Mouse (Mus musculus): Measurements from ENCODE around the gene Lpin1. TPM values are rescaled to one million over a fixed set of nuclear protein-coding genes. Genes with fewer than 3 reads are reported as not detected.

Lpin1 gene
- polyA plus RNA-seq, 1 experiment from 2014 or later: 9.6 TPM

DNA sequence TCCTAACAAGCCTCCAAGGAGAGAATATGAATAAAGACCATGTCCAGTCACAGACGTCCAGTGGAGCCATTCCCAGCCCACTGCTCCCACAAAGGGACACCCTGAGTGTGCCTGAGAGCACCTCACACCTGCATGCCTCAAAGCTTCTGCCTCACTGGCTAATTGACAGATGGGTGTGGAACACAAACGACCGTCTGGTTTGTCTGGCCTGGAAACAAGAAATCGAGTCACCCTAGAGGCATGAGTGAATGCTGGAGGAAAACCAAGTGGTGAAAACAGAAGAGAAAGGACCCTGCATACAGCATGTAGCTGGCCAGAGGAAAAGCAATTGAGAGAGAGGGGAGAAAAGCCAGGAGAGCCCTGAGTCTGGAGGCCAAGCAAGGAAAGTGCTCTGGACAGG lies 53.5 kb downstream of the Lpin1 start:
- peaks cover 2% of the 10 kb centered on the region; the same call in 1 of the 2 replicates for H3K36me3 ChIP-seq (ENCODE audit: control insufficient read depth, insufficient read depth, low read length)

GRCm38 (mm10) chr12:16554171-16554570 lies 56.6 kb downstream of the Lpin1 start:
- H3K4me1 ChIP-seq (replicated peaks; ENCODE audit: control insufficient read depth, insufficient read depth, low read length): no peaks in the 10 kb centered on the region
- H3K36me3 ChIP-seq (ENCODE audit: control insufficient read depth, insufficient read depth, low read length): no peaks in the 10 kb centered on the region; the same call in 1 of the 2 replicates
- H3K4me2 ChIP-seq: no peak overlapping the region
- no peaks in the 10 kb centered on the region for H3K9me3 ChIP-seq (ENCODE audit: control insufficient read depth, low read length)
- no peak overlapping the region for H3K27ac ChIP-seq (ENCODE audit: low read depth, low read length)
- DNase-seq (ENCODE audit: low spot score): no peak
- no peak for ATAC-seq (replicated peaks; ENCODE audit: low FRiP score)
- 80% methylated on average over 8 of the region's 8 CpGs for WGBS
- H3K4me3 ChIP-seq (ENCODE audit: low read depth, low read length): no peak overlapping the region
- no peaks in the 10 kb centered on the region for H3K27me3 ChIP-seq (replicated peaks; ENCODE audit: control insufficient read depth, insufficient read depth, low read length)
- H3K9ac ChIP-seq (ENCODE audit: low read depth, low read length): no peak overlapping the region

More for the DNA sequence above, 53.5 kb downstream of the Lpin1 start:
- WGBS: 71% methylated on average over 4 of the region's 4 CpGs
- no peak overlapping the region for H3K27ac ChIP-seq (ENCODE audit: low read depth, low read length)
- H3K9me3 ChIP-seq (ENCODE audit: control insufficient read depth, low read length): no peaks in the 10 kb centered on the region
- no peak overlapping the region for H3K4me3 ChIP-seq (ENCODE audit: low read depth, low read length)
- no peak overlapping the region for H3K9ac ChIP-seq (ENCODE audit: low read depth, low read length)
- H3K4me2 ChIP-seq: no peak overlapping the region
- H3K4me1 ChIP-seq (replicated peaks; ENCODE audit: control insufficient read depth, insufficient read depth, low read length): no peaks in the 10 kb centered on the region
- H3K27me3 ChIP-seq (replicated peaks; ENCODE audit: control insufficient read depth, insufficient read depth, low read length): no peaks in the 10 kb centered on the region
- ATAC-seq (replicated peaks; ENCODE audit: low FRiP score) (no peak), DNase-seq (ENCODE audit: low spot score) (no peak)

GRCm38 (mm10) chr12:16552108-16552771 lies 58.5 kb downstream of the Lpin1 start:
- Histone ChIP-seq H3K4me2 (no peak overlapping the region), H3K9me3 (ENCODE audit: control insufficient read depth, low read length) (no peaks in the 10 kb centered on the region), H3K9ac (ENCODE audit: low read depth, low read length) (no peak overlapping the region), H3K27me3 (replicated peaks; ENCODE audit: control insufficient read depth, insufficient read depth, low read length) (no peaks in the 10 kb centered on the region), H3K27ac (ENCODE audit: low read depth, low read length) (no peak overlapping the region), H3K4me1 (replicated peaks; ENCODE audit: control insufficient read depth, insufficient read depth, low read length) (no peaks in the 10 kb centered on the region), H3K36me3 (ENCODE audit: control insufficient read depth, insufficient read depth, low read length) (peaks cover 6% of the 10 kb centered on the region; the same call in 1 of the 2 replicates), H3K4me3 (ENCODE audit: low read depth, low read length) (no peak overlapping the region)
- 87% methylated on average over 13 of the region's 13 CpGs for WGBS
- no peak for ATAC-seq (replicated peaks; ENCODE audit: low FRiP score)
- no peak for DNase-seq (ENCODE audit: low spot score)

DNA sequence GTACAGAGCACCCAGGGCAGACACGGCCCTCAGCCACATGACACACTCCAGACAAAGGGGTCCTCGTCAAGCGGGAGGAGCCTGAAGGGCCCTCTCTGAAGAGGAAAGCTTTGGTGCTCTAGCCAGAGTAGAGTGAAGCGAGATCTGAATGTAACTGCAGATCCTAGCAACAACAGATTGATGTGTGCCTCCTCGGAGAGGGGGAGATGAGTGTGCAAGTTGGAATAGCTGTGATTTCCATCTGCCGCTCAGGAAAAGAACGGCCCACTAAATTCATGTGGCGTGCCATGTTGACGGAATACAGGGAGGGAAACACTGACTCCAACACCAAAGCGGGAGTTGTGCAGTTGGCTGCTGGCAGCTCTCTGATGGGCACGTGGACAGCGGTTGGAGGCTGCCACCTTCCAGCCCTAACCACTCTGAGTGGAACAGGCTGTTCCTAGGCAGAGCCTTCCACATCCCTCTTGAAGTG lies 59.7 kb downstream of the Lpin1 start:
- ATAC-seq (replicated peaks; ENCODE audit: low FRiP score) (no peak), DNase-seq (ENCODE audit: low spot score) (no peak)
- Histone ChIP-seq H3K27ac (ENCODE audit: low read depth, low read length) (no peak overlapping the region), H3K9me3 (ENCODE audit: control insufficient read depth, low read length) (no peaks in the 10 kb centered on the region), H3K27me3 (replicated peaks; ENCODE audit: control insufficient read depth, insufficient read depth, low read length) (no peaks in the 10 kb centered on the region), H3K4me1 (replicated peaks; ENCODE audit: control insufficient read depth, insufficient read depth, low read length) (no peaks in the 10 kb centered on the region), H3K9ac (ENCODE audit: low read depth, low read length) (no peak overlapping the region), H3K36me3 (ENCODE audit: control insufficient read depth, insufficient read depth, low read length) (peaks cover 7% of the 10 kb centered on the region; the same call in 1 of the 2 replicates), H3K4me2 (no peak overlapping the region), H3K4me3 (ENCODE audit: low read depth, low read length) (no peak overlapping the region)
- 87% methylated on average over 12 of the region's 12 CpGs for WGBS

DNA sequence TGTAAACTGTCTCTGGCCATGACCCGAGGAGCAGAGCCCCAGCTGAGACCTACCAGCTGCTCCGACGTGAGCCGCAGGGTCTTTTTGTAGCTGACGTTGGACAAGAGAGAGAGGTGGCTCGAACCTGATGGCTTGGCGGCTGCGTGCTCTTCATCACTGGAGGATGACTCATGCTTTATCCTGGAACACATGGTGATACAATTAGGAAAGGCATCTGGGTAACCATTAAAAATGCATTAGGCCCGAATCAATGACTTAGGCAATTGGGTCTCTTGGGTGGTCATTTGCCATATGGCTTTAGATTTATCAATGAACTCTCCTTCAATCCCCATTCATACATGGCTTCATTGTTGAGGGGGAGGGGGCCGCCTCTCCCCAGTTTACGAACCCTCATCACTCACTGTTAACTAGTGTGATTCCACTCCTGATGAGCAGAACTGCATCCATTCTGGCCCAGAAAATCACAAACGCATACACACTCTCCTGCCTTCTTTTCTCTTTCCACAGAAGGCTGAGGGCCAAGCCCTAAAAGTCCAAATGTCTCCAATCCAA lies 61.9 kb downstream of the Lpin1 start:
- DNase-seq (ENCODE audit: low spot score) (no peak), ATAC-seq (replicated peaks; ENCODE audit: low FRiP score) (no peak)
- no peaks in the 10 kb centered on the region for H3K4me1 ChIP-seq (replicated peaks; ENCODE audit: control insufficient read depth, insufficient read depth, low read length)
- 85% methylated on average over 12 of the region's 12 CpGs for WGBS
- no peaks in the 10 kb centered on the region for H3K9me3 ChIP-seq (ENCODE audit: control insufficient read depth, low read length)
- H3K9ac ChIP-seq (ENCODE audit: low read depth, low read length): no peak overlapping the region
- no peak overlapping the region for H3K4me2 ChIP-seq
- no peaks in the 10 kb centered on the region for H3K27me3 ChIP-seq (replicated peaks; ENCODE audit: control insufficient read depth, insufficient read depth, low read length)
- H3K4me3 ChIP-seq (ENCODE audit: low read depth, low read length): no peak overlapping the region
- peaks cover 11% of the 10 kb centered on the region; the same call in 1 of the 2 replicates for H3K36me3 ChIP-seq (ENCODE audit: control insufficient read depth, insufficient read depth, low read length)
- H3K27ac ChIP-seq (ENCODE audit: low read depth, low read length): no peak overlapping the region

DNA sequence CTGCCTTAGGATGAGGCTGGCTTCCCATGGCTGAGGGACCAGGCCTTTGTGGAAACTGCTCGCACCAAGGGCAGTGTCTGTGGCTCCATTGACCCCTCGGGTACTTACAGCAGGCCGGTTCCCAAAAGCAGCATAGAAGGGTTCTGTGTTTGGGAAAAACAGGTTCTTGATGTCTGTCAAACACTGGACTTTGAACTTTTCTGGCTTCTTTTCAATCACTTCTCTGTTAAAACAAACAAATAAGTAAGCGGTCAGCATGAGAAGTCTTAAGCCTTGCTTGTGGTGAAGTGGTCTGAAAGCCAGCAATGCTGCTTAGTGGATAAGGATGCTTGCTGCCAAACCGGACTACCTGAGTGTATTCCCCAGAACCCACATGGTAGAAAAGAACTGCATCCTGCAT lies 69.2 kb downstream of the Lpin1 start:
- Histone ChIP-seq H3K36me3 (ENCODE audit: control insufficient read depth, insufficient read depth, low read length) (peaks cover 7% of the 10 kb centered on the region; the same call in 1 of the 2 replicates), H3K9me3 (ENCODE audit: control insufficient read depth, low read length) (no peaks in the 10 kb centered on the region), H3K9ac (ENCODE audit: low read depth, low read length) (no peak overlapping the region), H3K4me3 (ENCODE audit: low read depth, low read length) (no peak overlapping the region), H3K27ac (ENCODE audit: low read depth, low read length) (no peak overlapping the region), H3K27me3 (replicated peaks; ENCODE audit: control insufficient read depth, insufficient read depth, low read length) (no peaks in the 10 kb centered on the region), H3K4me2 (no peak overlapping the region), H3K4me1 (replicated peaks; ENCODE audit: control insufficient read depth, insufficient read depth, low read length) (no peaks in the 10 kb centered on the region)
- DNase-seq (ENCODE audit: low spot score) (no peak), ATAC-seq (replicated peaks; ENCODE audit: low FRiP score) (no peak)
- 90% methylated on average over 5 of the region's 5 CpGs for WGBS

- WGBS: 86% methylated on average over 8 of the region's 8 CpGs
Observed at GRCm38 (mm10) chr12:16540712-16541111, 70.1 kb downstream of the Lpin1 start.

DNA sequence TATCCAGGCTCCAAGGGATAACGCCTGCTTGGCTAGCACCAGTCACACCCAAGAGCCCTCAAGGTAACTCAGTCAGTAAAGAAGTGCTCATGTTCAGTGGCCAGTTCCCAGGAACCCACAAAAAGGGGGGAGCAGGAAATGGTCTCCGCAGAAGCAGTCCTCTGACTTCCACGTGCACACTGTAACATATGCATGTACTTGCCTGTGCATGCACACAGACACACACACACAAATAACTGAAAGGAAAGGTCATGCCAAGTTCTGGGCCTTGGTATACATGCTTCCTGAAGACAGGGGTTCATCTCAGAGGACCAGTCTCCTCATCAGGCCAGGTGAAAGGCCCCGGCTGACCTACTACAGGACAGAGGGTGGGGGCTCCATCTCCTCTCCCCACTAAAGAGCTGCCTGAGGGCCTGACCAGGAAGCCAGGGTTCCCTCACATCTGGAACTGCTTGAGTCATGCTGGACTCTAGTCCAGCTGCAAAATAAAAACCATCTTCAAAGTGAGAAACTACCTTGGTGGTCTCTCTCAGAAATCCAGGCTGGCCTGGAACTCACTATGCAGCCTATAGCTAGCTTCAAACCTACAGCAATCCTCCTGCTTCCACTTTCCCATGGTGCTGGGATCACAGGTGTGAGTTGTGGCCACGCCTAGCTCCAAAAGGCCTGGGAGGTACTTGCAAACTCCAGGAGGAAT lies 70.7 kb downstream of the Lpin1 start:
- Histone ChIP-seq H3K4me2 (no peak overlapping the region), H3K27me3 (replicated peaks; ENCODE audit: control insufficient read depth, insufficient read depth, low read length) (no peaks in the 10 kb centered on the region), H3K4me3 (ENCODE audit: low read depth, low read length) (no peak overlapping the region), H3K9me3 (ENCODE audit: control insufficient read depth, low read length) (no peaks in the 10 kb centered on the region), H3K9ac (ENCODE audit: low read depth, low read length) (no peak overlapping the region), H3K4me1 (replicated peaks; ENCODE audit: control insufficient read depth, insufficient read depth, low read length) (no peaks in the 10 kb centered on the region), H3K27ac (ENCODE audit: low read depth, low read length) (no peak overlapping the region), H3K36me3 (ENCODE audit: control insufficient read depth, insufficient read depth, low read length) (peaks cover 3% of the 10 kb centered on the region; the same call in 1 of the 2 replicates)
- DNase-seq (ENCODE audit: low spot score) (no peak), ATAC-seq (replicated peaks; ENCODE audit: low FRiP score) (no peak)
- 70% methylated on average over 5 of the region's 5 CpGs for WGBS

More at GRCm38 (mm10) chr12:16540712-16541111, 70.1 kb downstream of the Lpin1 start:
- DNase-seq (ENCODE audit: low spot score): no peak
- Histone ChIP-seq H3K9me3 (ENCODE audit: control insufficient read depth, low read length) (no peaks in the 10 kb centered on the region), H3K27ac (ENCODE audit: low read depth, low read length) (no peak overlapping the region), H3K36me3 (ENCODE audit: control insufficient read depth, insufficient read depth, low read length) (peaks cover 4% of the 10 kb centered on the region; the same call in 1 of the 2 replicates), H3K4me3 (ENCODE audit: low read depth, low read length) (no peak overlapping the region), H3K27me3 (replicated peaks; ENCODE audit: control insufficient read depth, insufficient read depth, low read length) (no peaks in the 10 kb centered on the region), H3K4me1 (replicated peaks; ENCODE audit: control insufficient read depth, insufficient read depth, low read length) (no peaks in the 10 kb centered on the region), H3K9ac (ENCODE audit: low read depth, low read length) (no peak overlapping the region), H3K4me2 (no peak overlapping the region)
- ATAC-seq (replicated peaks; ENCODE audit: low FRiP score): no peak

Measured in liver, embryonic 11.5 days (tissue).